Mouse (Mus musculus) cerebellum, adult 2 months (tissue): ENCODE results near the gene Jph4. TPM values are rescaled to one million over a fixed set of nuclear protein-coding genes. Genes with fewer than 3 reads are reported as not detected.

Experiments
- DNase-seq, 2 experiments: peaks; one replicate each; pipeline ENCODE4 v3.0.0; 2021
- H3K27ac ChIP-seq: fragments of 200-500 bp; 2 replicates; pipeline ENCODE4 v1.5.1; 2012; ENCODE audit warnings: low read length, control low read depth, inconsistent platforms; ENCODE audit not compliant: insufficient read depth
- H3K27me3 ChIP-seq: fragments of 200-500 bp; 2 replicates; pipeline ENCODE4 v1.6.1; 2012; ENCODE audit warnings: inconsistent platforms, mild to moderate bottlenecking, low read length, moderate library complexity; ENCODE audit not compliant: control insufficient read depth, insufficient read depth
- H3K4me1 ChIP-seq: fragments of 200-500 bp; 2 replicates; pipeline ENCODE4 v1.6.1; 2011; ENCODE audit warnings: low read length; ENCODE audit not compliant: control insufficient read depth, insufficient read depth
- H3K4me3 ChIP-seq: fragments of 200-500 bp; replicated peaks from 2 replicates; pipeline ENCODE3; 2011; ENCODE audit warnings: mild to moderate bottlenecking, low read depth, low read length, control low read depth; ENCODE audit not compliant: insufficient read depth
- CTCF ChIP-seq: fragments of 200-500 bp; IDR thresholded peaks from 2 replicates; pipeline ENCODE4 v1.5.1; 2011; ENCODE audit warnings: low read depth, mild to moderate bottlenecking, control low read depth, low read length, moderate library complexity, borderline replicate concordance; ENCODE audit not compliant: insufficient read depth
- POLR2A ChIP-seq: fragments of 200-500 bp; IDR thresholded peaks from 2 replicates; pipeline ENCODE4 v1.6.1; 2011; ENCODE audit warnings: low read length, control low read depth, borderline replicate concordance; ENCODE audit not compliant: insufficient read depth
- WGBS: fragments of 180-500 bp; shearing (Covaris S2); methylation state at CpG from one replicate; pipeline ENCODE4 v1.1.7; 2018; 5-methylcytosine and 5-hydroxymethylcytosine counted together
- polyA plus RNA-seq: library from polyadenylated mRNA; depleted of rRNA; stranded (reverse); fragments of >200 nt; gene quantifications from 2 replicates; pipeline ENCODE4 v1.2.3, GENCODE M21; 2012; rRNA removed

The Jph4 gene
- 204 and 227 TPM in 2 replicates for polyA plus RNA-seq

- peak; percentile 88 for DNase-seq
- TF ChIP-seq CTCF, result 0 out of 2 replicates have a peak, but pooled peaks have one; percentile 0
- TF ChIP-seq POLR2A, result peak; percentile 90; the same call in 1 of the 2 replicates
- peaks cover 34% of the 10 kb centered on the region for H3K4me1 ChIP-seq
- WGBS, result 3% methylated on average over 21 of the region's 21 CpGs
- peak within 1 kb of the TSS; percentile 99 for H3K4me3 ChIP-seq
- H3K27me3 ChIP-seq, result no peaks in the 10 kb centered on the region
- H3K27ac ChIP-seq, result peak within 1 kb of the TSS; percentile 99
These were observed at the start of gene Jph4 for GRCm38 (mm10) chr14:55116425-55117200. Jph4 (minus strand) TSS chr14:55116935.

GRCm38 (mm10) chr14:55164172-55164806 lies 47.6 kb upstream of the Jph4 start:
- DNase-seq, result no peak
- H3K4me1 ChIP-seq, result peaks cover 17% of the 10 kb centered on the region
- WGBS, result 88% methylated on average over 5 of the region's 5 CpGs
- no peak overlapping the region for H3K27ac ChIP-seq
- H3K4me3 ChIP-seq, result no peak overlapping the region
- TF ChIP-seq POLR2A (no peak), CTCF (no peak)
- H3K27me3 ChIP-seq, result no peaks in the 10 kb centered on the region

- DNase-seq, result no peak
- peaks cover 3% of the 10 kb centered on the region; the same call in 1 of the 2 replicates for H3K4me1 ChIP-seq
- TF ChIP-seq CTCF (no peak), POLR2A (no peak)
- no peak overlapping the region for H3K27ac ChIP-seq
- H3K4me3 ChIP-seq, result no peak overlapping the region
- 83% methylated on average over 4 of the region's 4 CpGs for WGBS
- H3K27me3 ChIP-seq, result no peaks in the 10 kb centered on the region
These were observed 45.4 kb upstream of the Jph4 start for GRCm38 (mm10) chr14:55162168-55162567.

- Histone ChIP-seq H3K4me3 (peak overlapping the region; percentile 46), H3K27ac (peak overlapping the region; percentile 75; the same call in 1 of the 2 replicates), H3K4me1 (peaks cover 3% of the 10 kb centered on the region; the same call in 1 of the 2 replicates), H3K27me3 (no peaks in the 10 kb centered on the region)
- peak; percentile 81 to 91 for DNase-seq
- WGBS, result 27% methylated on average over 14 of the region's 14 CpGs
- TF ChIP-seq CTCF, result peak; percentile 80
- TF ChIP-seq POLR2A, result no peak
These were observed 44.4 kb upstream of the Jph4 start for GRCm38 (mm10) chr14:55161098-55161634.

- TF ChIP-seq POLR2A, result no peak
- no peak for TF ChIP-seq CTCF
- DNase-seq, result no peak
- Histone ChIP-seq H3K27ac (no peak overlapping the region), H3K27me3 (no peaks in the 10 kb centered on the region), H3K4me1 (peaks cover 3% of the 10 kb centered on the region; the same call in 1 of the 2 replicates), H3K4me3 (no peak overlapping the region)
- WGBS, result 74% methylated on average over 9 of the region's 10 CpGs
These were observed 43.7 kb upstream of the Jph4 start for GRCm38 (mm10) chr14:55160251-55161071.

- no peaks in the 10 kb centered on the region for H3K27me3 ChIP-seq
- no peak overlapping the region for H3K27ac ChIP-seq
- 69% methylated on average over 12 of the region's 12 CpGs for WGBS
- TF ChIP-seq CTCF (no peak), POLR2A (no peak)
- DNase-seq, result no peak
- H3K4me1 ChIP-seq, result peaks cover 3% of the 10 kb centered on the region; the same call in 1 of the 2 replicates
- no peak overlapping the region for H3K4me3 ChIP-seq
These were observed 40.8 kb upstream of the Jph4 start for GRCm38 (mm10) chr14:55157322-55158065.
